Mouse (Mus musculus): ENCODE measurements around the gene Gm20388.

- TF ChIP-seq CTCF (IDR thresholded peaks at IDR 0.05; ENCODE audit: low read depth), result no peak
- TF ChIP-seq EP300 (IDR thresholded peaks at IDR 0.05; ENCODE audit: low read depth), result no peak
Measured at GRCm38 (mm10) chr8:119897069-119897468, 13.6 kb upstream of the Gm20388 start.
